Mouse (Mus musculus) C2C12 (cell line): ENCODE measurements around the gene Plin2.

Experiments used
- CEBPB ChIP-seq: IDR thresholded peaks from one replicate; pipeline ENCODE4 v1.6.1; 2011; ENCODE audit warnings: low read depth, mild to moderate bottlenecking, control low read depth, moderate library complexity
- CTCF ChIP-seq: IDR thresholded peaks from one replicate; pipeline ENCODE4 v1.5.1; 2011; ENCODE audit not compliant: control insufficient read depth, insufficient read depth, insufficient read length
- MAX ChIP-seq: IDR thresholded peaks from one replicate; pipeline ENCODE4 v1.6.1; 2011; ENCODE audit warnings: mild to moderate bottlenecking, control low read depth
- MYOG ChIP-seq: IDR thresholded peaks from one replicate; pipeline ENCODE4 v1.6.1; 2011; ENCODE audit not compliant: control insufficient read depth, insufficient read length; ENCODE audit errors: extremely low read depth
- USF1 ChIP-seq: IDR thresholded peaks from one replicate; pipeline ENCODE4 v1.6.1; 2011; ENCODE audit warnings: low read depth, mild to moderate bottlenecking, control low read depth, moderate library complexity

GRCm38 (mm10) chr4:86690194-86690593 is 20.3 kb upstream of the Plin2 start:
- TF ChIP-seq CTCF (no peak), MAX (no peak), CEBPB (peak; percentile 94), USF1 (no peak), MYOG (no peak)
